Mouse (Mus musculus) stomach, postnatal 0 days (tissue): ENCODE data around the gene Angpt4. TPM values are rescaled to one million over a fixed set of nuclear protein-coding genes. Genes with fewer than 3 reads are reported as not detected.

ENCODE experiments used
- ATAC-seq: fragments of 200-750 bp; cut with Nextera tagmentation; 2 replicates; pipeline ENCODE4 v1.8.0; 2017; ENCODE audit not compliant: low FRiP score, low TSS enrichment
- DNase-seq: peaks from one replicate; pipeline ENCODE4 v3.0.0-alpha.2; 2016; ENCODE audit warnings: low spot score
- H3K27ac ChIP-seq: fragments of 300-500 bp; sonication (generic); replicated peaks from 2 replicates; pipeline ENCODE4 v1.5.1; 2014; ENCODE audit warnings: mild to moderate bottlenecking, control low read depth
- H3K27me3 ChIP-seq: fragments of 300-500 bp; sonication (generic); 2 replicates; pipeline ENCODE4 v1.6.1; 2014; ENCODE audit warnings: low read length; ENCODE audit not compliant: control insufficient read depth, insufficient read depth
- H3K36me3 ChIP-seq: fragments of 300-500 bp; sonication (generic); 2 replicates; pipeline ENCODE4 v1.6.1; 2014; ENCODE audit warnings: low read length, mixed read lengths; ENCODE audit not compliant: control insufficient read depth, insufficient read depth
- H3K4me1 ChIP-seq: fragments of 300-500 bp; sonication (generic); replicated peaks from 2 replicates; pipeline ENCODE4 v1.6.1; 2014; ENCODE audit warnings: antibody characterized with exemption; ENCODE audit not compliant: control insufficient read depth, insufficient read depth
- H3K4me2 ChIP-seq: fragments of 300-500 bp; sonication (generic); replicated peaks from 2 replicates; pipeline ENCODE4 v1.6.1; 2014; ENCODE audit warnings: low read depth, mild to moderate bottlenecking, control low read depth, moderate library complexity
- H3K4me3 ChIP-seq: fragments of 300-500 bp; sonication (generic); 2 replicates; pipeline ENCODE4 v1.5.1; 2014; ENCODE audit warnings: low read depth, low read length, control low read depth
- H3K9ac ChIP-seq: fragments of 300-500 bp; sonication (generic); 2 replicates; pipeline ENCODE4 v1.6.1; 2014; ENCODE audit warnings: mild to moderate bottlenecking, low read length, control low read depth, mixed read lengths
- H3K9me3 ChIP-seq: fragments of 300-500 bp; sonication (generic); 2 replicates; pipeline ENCODE4 v1.6.1; 2016; ENCODE audit warnings: low read length; ENCODE audit not compliant: control insufficient read depth
- CTCF ChIP-seq: IDR thresholded peaks from 2 replicates; pipeline ENCODE4 v1.5.1; 2016; ENCODE audit warnings: antibody characterized with exemption, low read depth, mild to moderate bottlenecking, moderate library complexity
- EP300 ChIP-seq: optimal IDR thresholded peaks from 2 replicates; pipeline ENCODE3; 2016; ENCODE audit warnings: antibody characterized with exemption
- WGBS: fragments of 180-500 bp; shearing (Covaris S2); extraction: QIAGEN DNeasy Blood & Tissue Kit; methylation state at CpG from one replicate; pipeline ENCODE4 v1.1.7; 2014; 5-methylcytosine and 5-hydroxymethylcytosine counted together
- polyA plus RNA-seq: library from polyadenylated mRNA; unstranded; fragments of >200 nt; fragmentation: Nextera tagmentation; extraction: Ambion mirVana; gene quantifications from 2 replicates; pipeline ENCODE4 v1.2.1, GENCODE M21; 2015

Gene Angpt4
- polyA plus RNA-seq, 1 experiment from 2014 or later, result 0.42 TPM

- 72% methylated on average over 6 of the region's 6 CpGs for WGBS
- no peak for ATAC-seq
- TF ChIP-seq CTCF (no peak), EP300 (no peak)
- Histone ChIP-seq H3K4me2 (no peak overlapping the region), H3K9ac (no peak overlapping the region), H3K9me3 (no peaks in the 10 kb centered on the region), H3K36me3 (no peaks in the 10 kb centered on the region), H3K4me3 (no peak overlapping the region), H3K27me3 (no peaks in the 10 kb centered on the region), H3K4me1 (peaks cover 11% of the 10 kb centered on the region), H3K27ac (no peak overlapping the region)
- DNase-seq, result no peak
Observed at GRCm38 (mm10) chr2:151981268-151981667, 70.3 kb downstream of the Angpt4 start.

GRCm38 (mm10) chr2:151982476-151982875 is 71.5 kb downstream of the Angpt4 start:
- Histone ChIP-seq H3K4me2 (no peak overlapping the region), H3K27ac (no peak overlapping the region), H3K4me1 (peaks cover 11% of the 10 kb centered on the region), H3K36me3 (no peaks in the 10 kb centered on the region), H3K27me3 (no peaks in the 10 kb centered on the region), H3K9me3 (no peaks in the 10 kb centered on the region), H3K9ac (no peak overlapping the region), H3K4me3 (no peak overlapping the region)
- TF ChIP-seq CTCF (no peak), EP300 (no peak)
- ATAC-seq (no peak), DNase-seq (no peak)

GRCm38 (mm10) chr2:151984019-151984418 is 73.0 kb downstream of the Angpt4 start:
- Histone ChIP-seq H3K27ac (peak overlapping the region; percentile 30; the same call in 1 of the 2 replicates), H3K4me3 (no peak overlapping the region), H3K27me3 (no peaks in the 10 kb centered on the region), H3K9ac (no peak overlapping the region), H3K9me3 (no peaks in the 10 kb centered on the region), H3K4me1 (no peaks in the 10 kb centered on the region; the same call in none of the 2 replicates), H3K4me2 (no peak overlapping the region), H3K36me3 (no peaks in the 10 kb centered on the region)
- ATAC-seq (no peak), DNase-seq (no peak)
- WGBS, result 58% methylated on average over 9 of the region's 9 CpGs
- TF ChIP-seq EP300 (no peak), CTCF (no peak)

- ATAC-seq (no peak), DNase-seq (no peak)
- Histone ChIP-seq H3K4me2 (no peak overlapping the region), H3K4me1 (no peaks in the 10 kb centered on the region), H3K4me3 (no peak overlapping the region), H3K27ac (no peak overlapping the region), H3K36me3 (no peaks in the 10 kb centered on the region), H3K9ac (no peak overlapping the region), H3K9me3 (no peaks in the 10 kb centered on the region), H3K27me3 (no peaks in the 10 kb centered on the region)
- no peak for TF ChIP-seq EP300
- no peak for TF ChIP-seq CTCF
- WGBS, result 56% methylated on average over 7 of the region's 7 CpGs
Observed at GRCm38 (mm10) chr2:151985426-151986172, 74.6 kb downstream of the Angpt4 start.

GRCm38 (mm10) chr2:151986958-151987357 is 75.9 kb downstream of the Angpt4 start:
- Histone ChIP-seq H3K4me3 (no peak overlapping the region), H3K36me3 (no peaks in the 10 kb centered on the region), H3K9me3 (no peaks in the 10 kb centered on the region), H3K4me2 (no peak overlapping the region), H3K27me3 (no peaks in the 10 kb centered on the region), H3K4me1 (no peaks in the 10 kb centered on the region), H3K9ac (no peak overlapping the region), H3K27ac (no peak overlapping the region)
- ATAC-seq, result no peak
- DNase-seq, result no peak
- WGBS, result 80% methylated on average over 8 of the region's 8 CpGs
- TF ChIP-seq EP300, result no peak
- TF ChIP-seq CTCF, result no peak

GRCm38 (mm10) chr2:151988978-151989377 is 78.0 kb downstream of the Angpt4 start:
- Histone ChIP-seq H3K27ac (no peak overlapping the region), H3K4me2 (no peak overlapping the region), H3K9ac (no peak overlapping the region), H3K4me1 (no peaks in the 10 kb centered on the region), H3K36me3 (no peaks in the 10 kb centered on the region), H3K27me3 (no peaks in the 10 kb centered on the region), H3K9me3 (no peaks in the 10 kb centered on the region), H3K4me3 (no peak overlapping the region)
- no peak for DNase-seq
- no peak for ATAC-seq
- WGBS, result 67% methylated on average over 2 of the region's 2 CpGs
- 0 out of 2 replicates have a peak, but pooled peaks have one; percentile 17 for TF ChIP-seq CTCF
- TF ChIP-seq EP300, result no peak
